Mouse (Mus musculus): ENCODE results near the gene Il10ra.

GRCm38 (mm10) chr9:45245432-45245831 lies 23.5 kb downstream of the Il10ra start:
- no peak for TF ChIP-seq CTCF (IDR thresholded peaks at IDR 0.05; ENCODE audit: low read depth, low read length)
- no peak for TF ChIP-seq POLR2A (IDR thresholded peaks at IDR 0.05; ENCODE audit: extremely low read depth, insufficient read depth, low read length)
